Mouse (Mus musculus): ENCODE measurements around the gene Mapk11. TPM values are rescaled to one million over a fixed set of nuclear protein-coding genes. Genes with fewer than 3 reads are reported as not detected.

The Mapk11 gene
- polyA plus RNA-seq (2015; fragmentation: Nextera tagmentation; extraction: Ambion mirVana), result 15.4 and 16.5 TPM in 2 replicates

- H3K9ac ChIP-seq, result peak within 1 kb of the TSS; percentile 53
- H3K27me3 ChIP-seq, result peaks cover 33% of the 10 kb centered on the region
- peak within 1 kb of the TSS; percentile 37; the same call in 1 of the 2 replicates for H3K27ac ChIP-seq
- no peaks in the 10 kb centered on the region for H3K9me3 ChIP-seq (replicated peaks)
- H3K4me3 ChIP-seq (replicated peaks), result peak within 1 kb of the TSS; percentile 60
- H3K36me3 ChIP-seq, result peaks cover 16% of the 10 kb centered on the region
- WGBS, result under 1% methylated on average over 58 of the region's 61 CpGs
- H3K4me2 ChIP-seq, result peak within 1 kb of the TSS; percentile 90
- H3K4me1 ChIP-seq, result peaks cover 47% of the 10 kb centered on the region
- ATAC-seq (replicated peaks; ENCODE audit: low FRiP score), result peak; percentile 57
Observed at GRCm38 (mm10) chr15:89149271-89150040, at the start of gene Mapk11. Gene Mapk11 (minus strand): TSS chr15:89149628.

GRCm38 (mm10) chr15:89197056-89197455 is 47.6 kb upstream of the Mapk11 start:
- Histone ChIP-seq H3K9ac (no peak overlapping the region; the same call in 1 of the 2 replicates), H3K27ac (peak overlapping the region; percentile 99; the same call in 1 of the 2 replicates), H3K4me1 (peaks cover 17% of the 10 kb centered on the region), H3K27me3 (no peaks in the 10 kb centered on the region), H3K9me3 (replicated peaks) (no peaks in the 10 kb centered on the region), H3K4me2 (peak overlapping the region; percentile 68), H3K36me3 (no peaks in the 10 kb centered on the region), H3K4me3 (replicated peaks) (peak overlapping the region; percentile 91)
- 73% methylated on average over 15 of the region's 15 CpGs for WGBS
- ATAC-seq (replicated peaks; ENCODE audit: low FRiP score), result no peak

GRCm38 (mm10) chr15:89196313-89196706 is 46.9 kb upstream of the Mapk11 start, which contains the start of gene Dennd6b:
Gene Dennd6b (minus strand): TSS chr15:89196496.
- no peaks in the 10 kb centered on the region for H3K27me3 ChIP-seq
- peaks cover 17% of the 10 kb centered on the region for H3K4me1 ChIP-seq
- no peaks in the 10 kb centered on the region for H3K9me3 ChIP-seq (replicated peaks)
- peak within 1 kb of the TSS; percentile 68 for H3K4me2 ChIP-seq
- H3K27ac ChIP-seq, result peak within 1 kb of the TSS; percentile 99
- peak within 1 kb of the TSS; percentile 91 for H3K4me3 ChIP-seq (replicated peaks)
- ATAC-seq (replicated peaks; ENCODE audit: low FRiP score), result peak; percentile 99
- WGBS, result under 1% methylated on average over 38 of the region's 38 CpGs
- H3K36me3 ChIP-seq, result no peaks in the 10 kb centered on the region
- H3K9ac ChIP-seq, result peak within 1 kb of the TSS; percentile 98

GRCm38 (mm10) chr15:89195690-89196312 is 46.4 kb upstream of the Mapk11 start:
- WGBS, result under 1% methylated on average over 25 of the region's 25 CpGs
- Histone ChIP-seq H3K4me2 (peak overlapping the region; percentile 68), H3K4me3 (replicated peaks) (peak overlapping the region; percentile 91), H3K36me3 (peaks cover 3% of the 10 kb centered on the region; the same call in 1 of the 2 replicates), H3K9ac (peak overlapping the region; percentile 98), H3K27ac (peak overlapping the region; percentile 99), H3K4me1 (peaks cover 17% of the 10 kb centered on the region), H3K9me3 (replicated peaks) (no peaks in the 10 kb centered on the region), H3K27me3 (no peaks in the 10 kb centered on the region)
- ATAC-seq (replicated peaks; ENCODE audit: low FRiP score), result peak; percentile 96

GRCm38 (mm10) chr15:89195261-89195681 is 45.8 kb upstream of the Mapk11 start:
- H3K4me1 ChIP-seq, result peaks cover 17% of the 10 kb centered on the region
- peak overlapping the region; percentile 68 for H3K4me2 ChIP-seq
- H3K27me3 ChIP-seq, result no peaks in the 10 kb centered on the region
- H3K9ac ChIP-seq, result peak overlapping the region; percentile 98
- peak overlapping the region; percentile 91 for H3K4me3 ChIP-seq (replicated peaks)
- peak overlapping the region; percentile 99 for H3K27ac ChIP-seq
- ATAC-seq (replicated peaks; ENCODE audit: low FRiP score), result peak; percentile 7; the same call in 1 of the 2 replicates
- peaks cover 8% of the 10 kb centered on the region; the same call in 1 of the 2 replicates for H3K36me3 ChIP-seq
- WGBS, result 53% methylated on average over 6 of the region's 6 CpGs
- no peaks in the 10 kb centered on the region for H3K9me3 ChIP-seq (replicated peaks)

GRCm38 (mm10) chr15:89184937-89185227 is 35.5 kb upstream of the Mapk11 start:
- ATAC-seq (replicated peaks; ENCODE audit: low FRiP score), result no peak
- H3K9me3 ChIP-seq (replicated peaks), result no peaks in the 10 kb centered on the region
- H3K4me1 ChIP-seq, result peaks cover 25% of the 10 kb centered on the region
- H3K4me2 ChIP-seq, result no peak overlapping the region
- H3K27ac ChIP-seq, result no peak overlapping the region
- H3K27me3 ChIP-seq, result no peaks in the 10 kb centered on the region
- H3K36me3 ChIP-seq, result peaks cover 28% of the 10 kb centered on the region
- H3K4me3 ChIP-seq (replicated peaks), result no peak overlapping the region
- H3K9ac ChIP-seq, result no peak overlapping the region
- WGBS, result 84% methylated on average over 5 of the region's 5 CpGs

- Histone ChIP-seq H3K4me3 (replicated peaks) (no peak overlapping the region), H3K27ac (no peak overlapping the region), H3K4me1 (peaks cover 29% of the 10 kb centered on the region), H3K27me3 (no peaks in the 10 kb centered on the region), H3K36me3 (peaks cover 28% of the 10 kb centered on the region), H3K4me2 (no peak overlapping the region), H3K9me3 (replicated peaks) (no peaks in the 10 kb centered on the region), H3K9ac (no peak overlapping the region)
- WGBS, result 63% methylated on average over 5 of the region's 5 CpGs
- no peak for ATAC-seq (replicated peaks; ENCODE audit: low FRiP score)
Observed at GRCm38 (mm10) chr15:89184141-89184936, 34.9 kb upstream of the Mapk11 start.

- Histone ChIP-seq H3K4me1 (peaks cover 44% of the 10 kb centered on the region), H3K4me2 (no peak overlapping the region), H3K27me3 (no peaks in the 10 kb centered on the region), H3K27ac (peak overlapping the region; percentile 96), H3K9ac (no peak overlapping the region), H3K4me3 (replicated peaks) (peak overlapping the region; percentile 2; the same call in 1 of the 2 replicates), H3K36me3 (peaks cover 21% of the 10 kb centered on the region), H3K9me3 (replicated peaks) (no peaks in the 10 kb centered on the region)
- WGBS, result 31% methylated on average over 5 of the region's 5 CpGs
- no peak for ATAC-seq (replicated peaks; ENCODE audit: low FRiP score)
Observed at GRCm38 (mm10) chr15:89182842-89183241, 33.4 kb upstream of the Mapk11 start.

- 37% methylated on average over 6 of the region's 6 CpGs for WGBS
- H3K4me2 ChIP-seq, result 0 out of 2 replicates have a peak overlapping the region, but pooled peaks have one; percentile 85
- H3K9ac ChIP-seq, result 0 out of 2 replicates have a peak overlapping the region, but pooled peaks have one; percentile 4
Observed at GRCm38 (mm10) chr15:89182328-89182741, 32.9 kb upstream of the Mapk11 start.

GRCm38 (mm10) chr15:89181561-89182270 is 32.3 kb upstream of the Mapk11 start:
- Histone ChIP-seq H3K4me3 (replicated peaks) (peak overlapping the region; percentile 91), H3K9ac (0 out of 2 replicates have a peak overlapping the region, but pooled peaks have one; percentile 90), H3K36me3 (peaks cover 13% of the 10 kb centered on the region), H3K27me3 (no peaks in the 10 kb centered on the region), H3K9me3 (replicated peaks) (no peaks in the 10 kb centered on the region), H3K27ac (peak overlapping the region; percentile 96), H3K4me2 (peak overlapping the region; percentile 85), H3K4me1 (peaks cover 55% of the 10 kb centered on the region)
- no peak for ATAC-seq (replicated peaks; ENCODE audit: low FRiP score)
- WGBS, result 67% methylated on average over 10 of the region's 10 CpGs

More at GRCm38 (mm10) chr15:89182328-89182741, 32.9 kb upstream of the Mapk11 start:
- no peaks in the 10 kb centered on the region for H3K9me3 ChIP-seq (replicated peaks)
- no peak for ATAC-seq (replicated peaks; ENCODE audit: low FRiP score)
- H3K36me3 ChIP-seq, result peaks cover 19% of the 10 kb centered on the region
- H3K27me3 ChIP-seq, result no peaks in the 10 kb centered on the region
- H3K4me1 ChIP-seq, result peaks cover 49% of the 10 kb centered on the region
- peak overlapping the region; percentile 2; the same call in 1 of the 2 replicates for H3K4me3 ChIP-seq (replicated peaks)
- H3K27ac ChIP-seq, result peak overlapping the region; percentile 96

Data from kidney, embryonic 15.5 days (tissue).